Mouse (Mus musculus) CH12.LX (cell line): ENCODE results near the gene Zbtb38.

ENCODE experiments used
- CHD2 ChIP-seq: IDR thresholded peaks from 2 replicates; pipeline ENCODE4 v1.6.1; 2011; ENCODE audit warnings: low read length, improper control_type of control experiment
- CTCF ChIP-seq, 2 experiments: IDR thresholded peaks in 1 of 2; conservative IDR thresholded peaks in 1 of 2; 2 replicates each; pipeline ENCODE4 v1.5.1; 2011 to 2012; ENCODE audit warnings: low read depth in 2 of 2, low read length in 2 of 2, improper control_type of control experiment in 1 of 2, inconsistent platforms in 1 of 2, mild to moderate bottlenecking in 1 of 2, moderate library complexity in 1 of 2
- ELF1 ChIP-seq: IDR thresholded peaks from 2 replicates; pipeline ENCODE4 v1.6.1; 2014; ENCODE audit warnings: low read depth, mild to moderate bottlenecking, inconsistent platforms, low read length, improper control_type of control experiment
- MAFK ChIP-seq: IDR thresholded peaks from 2 replicates; pipeline ENCODE4 v1.6.1; 2011; ENCODE audit warnings: low read length, improper control_type of control experiment; ENCODE audit not compliant: insufficient replicate concordance
- RAD21 ChIP-seq: IDR thresholded peaks from 2 replicates; pipeline ENCODE4 v1.6.1; 2011; ENCODE audit warnings: low read depth, mild to moderate bottlenecking, low read length, improper control_type of control experiment, moderate library complexity
- SMC3 ChIP-seq: IDR thresholded peaks from 2 replicates; pipeline ENCODE4 v1.6.1; 2011; ENCODE audit warnings: low read depth, low read length, improper control_type of control experiment
- TBP ChIP-seq: conservative IDR thresholded peaks from 2 replicates; pipeline ENCODE4 v1.6.1; 2011; ENCODE audit warnings: low read depth, low read length, improper control_type of control experiment

- peak; percentile 30 to 90; a peak in 3 of 4 replicates for TF ChIP-seq CTCF (conservative IDR thresholded peaks at IDR 0.05 in 1 of 2, IDR thresholded peaks at IDR 0.05 in 1 of 2; ENCODE audit: low read depth in 2 of 2, low read length in 2 of 2)
- TF ChIP-seq TBP, result 0 out of 2 replicates have a peak, but pooled peaks have one; percentile 12
- TF ChIP-seq ELF1, result no peak
- TF ChIP-seq CHD2, result no peak; the same call in 1 of the 2 replicates
- TF ChIP-seq MAFK, result no peak
- peak; percentile 84 for TF ChIP-seq SMC3
- peak; percentile 91 for TF ChIP-seq RAD21
Measured at GRCm38 (mm10) chr9:96800131-96800825, 47.6 kb upstream of the Zbtb38 start.
